Mouse (Mus musculus) large intestine, adult 2 months (tissue): ENCODE results near the gene Tubg1. TPM values are rescaled to one million over a fixed set of nuclear protein-coding genes. Genes with fewer than 3 reads are reported as not detected.
"Not testable (repeated sequence)": the region's sequence is repeated elsewhere in the genome, so short reads cannot be mapped to it uniquely, and the experiment has no call there.

Source experiments
- DNase-seq: peaks from one replicate; pipeline ENCODE4 v3.0.0-alpha.2; 2012; ENCODE audit warnings: low read depth, low spot score
- WGBS: fragments of 180-500 bp; shearing (Covaris S2); methylation state at CpG from one replicate; pipeline ENCODE4 v1.1.7; 2018; 5-methylcytosine and 5-hydroxymethylcytosine counted together
- polyA plus RNA-seq: library from polyadenylated mRNA; depleted of rRNA; stranded (reverse); fragments of >200 nt; gene quantifications from 2 replicates; pipeline ENCODE4 v1.2.3, GENCODE M21; 2012

Tubg1 gene
- polyA plus RNA-seq, 1 experiment, result 17.8 TPM

GRCm38 (mm10) chr11:101095314-101096024 lies 24.3 kb upstream of the Tubg1 start, which contains the start of gene Psmc3ip:
Gene Psmc3ip, minus strand, starts transcription at chr11:101095436.
- WGBS, result under 1% methylated on average over 43 of the region's 43 CpGs
- no peak for DNase-seq

- 91% methylated on average over 8 of the region's 8 CpGs for WGBS
- DNase-seq, result no peak
These were observed 21.5 kb upstream of the Tubg1 start for GRCm38 (mm10) chr11:101098231-101098630.

- WGBS, result 92% methylated on average over 5 of the region's 5 CpGs
- no peak for DNase-seq
These were observed 16.7 kb upstream of the Tubg1 start for GRCm38 (mm10) chr11:101103011-101103410.

GRCm38 (mm10) chr11:101109351-101109750 lies 10.4 kb upstream of the Tubg1 start:
- no peak for DNase-seq
- 72% methylated on average over 4 of the region's 4 CpGs for WGBS

GRCm38 (mm10) chr11:101110708-101111107 lies 9.0 kb upstream of the Tubg1 start:
- 22% methylated on average over 5 of the region's 5 CpGs for WGBS
- no peak for DNase-seq

GRCm38 (mm10) chr11:101111178-101111577 lies 8.6 kb upstream of the Tubg1 start:
- 63% methylated on average over 4 of the region's 4 CpGs for WGBS
- no peak for DNase-seq

GRCm38 (mm10) chr11:101112186-101112585 lies 7.6 kb upstream of the Tubg1 start:
- 94% methylated on average over 3 of the region's 3 CpGs for WGBS
- no peak for DNase-seq

GRCm38 (mm10) chr11:101115564-101115963 lies 4.2 kb upstream of the Tubg1 start:
- DNase-seq, result no peak
- 30% methylated on average over 2 of the region's 2 CpGs for WGBS

GRCm38 (mm10) chr11:101118105-101118504 lies 1.6 kb upstream of the Tubg1 start:
- no peak for DNase-seq
- 16% methylated on average over 4 of the region's 4 CpGs for WGBS

- DNase-seq, result no peak
- WGBS, result under 1% methylated on average over 39 of the region's 39 CpGs
These were observed 492 bp upstream of the Tubg1 start for GRCm38 (mm10) chr11:101119131-101119760.

- WGBS, result 15% methylated on average over 19 of the region's 19 CpGs
- no peak for DNase-seq
These were observed 929 bp downstream of the Tubg1 start for GRCm38 (mm10) chr11:101120545-101121188.

- WGBS, result 95% methylated on average over 8 of the region's 8 CpGs
These were observed 4.8 kb downstream of the Tubg1 start for GRCm38 (mm10) chr11:101124494-101124893.

GRCm38 (mm10) chr11:101125008-101125407 lies 5.3 kb downstream of the Tubg1 start:
- DNase-seq, result not testable (repeated sequence)
- 92% methylated on average over 9 of the region's 9 CpGs for WGBS

More at GRCm38 (mm10) chr11:101124494-101124893, 4.8 kb downstream of the Tubg1 start:
- DNase-seq, result not testable (repeated sequence)

GRCm38 (mm10) chr11:101127075-101127474 lies 7.3 kb downstream of the Tubg1 start:
- WGBS, result 93% methylated on average over 1 of the region's 1 CpGs

GRCm38 (mm10) chr11:101128996-101129577 lies 9.3 kb downstream of the Tubg1 start:
- WGBS, result 78% methylated on average over 11 of the region's 11 CpGs
- DNase-seq, result no peak

More at GRCm38 (mm10) chr11:101127075-101127474, 7.3 kb downstream of the Tubg1 start:
- no peak for DNase-seq

GRCm38 (mm10) chr11:101130056-101130756 lies 10.5 kb downstream of the Tubg1 start:
- no peak for DNase-seq
- WGBS, result 23% methylated on average over 18 of the region's 18 CpGs

- 78% methylated on average over 2 of the region's 2 CpGs for WGBS
These were observed 11.4 kb downstream of the Tubg1 start for GRCm38 (mm10) chr11:101131187-101131586.

GRCm38 (mm10) chr11:101131701-101132100 lies 12.0 kb downstream of the Tubg1 start:
- DNase-seq, result no peak
- 86% methylated on average over 6 of the region's 6 CpGs for WGBS

More at GRCm38 (mm10) chr11:101131187-101131586, 11.4 kb downstream of the Tubg1 start:
- DNase-seq, result no peak

GRCm38 (mm10) chr11:101133037-101133436 lies 13.3 kb downstream of the Tubg1 start:
- 70% methylated on average over 12 of the region's 12 CpGs for WGBS
- DNase-seq, result no peak
